ENCODE assay signal across 9 mouse cellular contexts in genomic region chr6:146256947-146257670, GRCm38 (mm10).
DNase-seq lines count a peak whose midpoint lies in the region; ATAC-seq and TF ChIP-seq lines count a peak whose summit lies in the region.
"Had no signal": no experiment of that assay in that cellular context is flagged by ENCODE, and none has a peak within 500 bp of the region (broad histone marks: within the 10 kb centered on the region; RNA-seq: fewer than 3 reads in every experiment).

No protein-coding gene starts in this region.

- peak; percentile 69 for ATAC-seq in megakaryocyte, adult 5-6 weeks (ENCODE audit: poor library complexity, severe bottlenecking)

- no peak overlapping the region for H3K4me3 ChIP-seq in layer of hippocampus, adult 2 months
- H3K4me3 ChIP-seq: limb, embryonic 13.5 days had no signal

- no peak for DNase-seq in layer of hippocampus, adult 2 months (ENCODE audit: low spot score in 2 of 2)
- no peak for DNase-seq in layer of hippocampus, adult 9-11 months
- DNase-seq in ES-CJ7 (ENCODE audit: low read depth, low spot score): peak; percentile 55
- peak; percentile 32 for DNase-seq in c-Kit-positive CD71-negative TER-119-negative erythroid progenitor cells, embryonic 14.5 days (ENCODE audit: low read depth)
- no peak for DNase-seq in right cerebral cortex, postnatal 25 days
- DNase-seq in adrenal gland, adult (ENCODE audit: inconsistent age in 2 of 2, low spot score in 1 of 2): no peak
- DNase-seq: adrenal gland, postnatal 25 days had no signal

- peak; percentile 59 for TF ChIP-seq CTCF in layer of hippocampus, adult 2 months (conservative IDR thresholded peaks at IDR 0.05)

- no peak overlapping the region for H3K27ac ChIP-seq in layer of hippocampus, adult 2 months
- H3K27ac ChIP-seq: limb, embryonic 13.5 days had no signal

Comparison
In these comparisons a context has a peak if more than half of its experiments do, and no peak if none do; other contexts are left out.
1. DNase-seq: peak in ES-CJ7 (single experiment) and c-Kit-positive CD71-negative TER-119-negative erythroid progenitor cells, embryonic 14.5 days (single experiment); none in layer of hippocampus, adult 2 months (0 of 2), layer of hippocampus, adult 9-11 months (single experiment), right cerebral cortex, postnatal 25 days (single experiment) and adrenal gland, adult (0 of 2).